Mouse (Mus musculus): ENCODE data around the gene Tex52. TPM values are rescaled to one million over a fixed set of nuclear protein-coding genes. Genes with fewer than 3 reads are reported as not detected.

Tex52 gene
- not detected in 2 replicates for total RNA-seq (2017)

GRCm38 (mm10) chr6:128375192-128375591 lies at the start of gene Tex52, which contains the start of gene Gm44596:
Gene Tex52, plus strand, starts transcription at chr6:128375456.
Gene Gm44596, plus strand, starts transcription at chr6:128375503.
- ATAC-seq (replicated peaks in 1 of 2; ENCODE audit: insufficient read depth in 1 of 2, low FRiP score in 2 of 2, low TSS enrichment in 1 of 2, low read depth in 1 of 2, poor library complexity in 2 of 2, severe bottlenecking in 2 of 2): no peak

DNA sequence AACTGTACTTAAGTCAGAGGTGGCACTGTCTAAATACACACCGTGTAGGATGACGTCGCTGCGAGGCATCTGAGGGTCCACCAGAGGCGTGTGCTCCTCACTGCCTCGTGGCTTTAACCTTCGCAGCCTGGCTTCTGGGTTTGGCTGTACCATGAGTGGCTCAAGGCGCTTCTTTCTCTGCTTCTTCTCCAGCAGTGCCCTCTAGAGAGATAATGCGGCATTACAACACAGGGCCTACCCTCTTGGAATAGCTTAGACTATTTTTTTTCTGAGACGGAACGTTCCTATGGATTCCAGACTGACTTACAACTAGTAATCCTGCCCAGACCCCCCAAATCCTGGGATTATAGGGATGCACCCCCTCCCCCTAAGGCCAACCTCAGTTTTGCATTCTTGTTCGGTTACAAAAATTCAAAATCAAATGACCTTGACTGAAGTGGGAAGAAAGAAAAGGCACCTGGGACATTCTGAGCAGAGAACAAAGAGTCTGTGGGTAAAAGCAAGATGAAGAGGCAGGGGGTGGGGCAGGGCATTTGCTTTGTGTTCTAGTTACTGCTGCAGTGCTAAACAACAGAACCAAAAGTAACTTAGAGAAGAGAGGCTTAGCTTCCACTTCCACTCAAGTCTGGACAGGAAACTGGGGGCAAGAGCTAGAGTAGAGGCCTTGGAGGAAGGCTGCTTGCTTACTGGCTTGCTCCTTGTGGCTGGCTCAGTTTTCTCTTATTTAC lies 40.7 kb upstream of the Tex52 start:
- peak; percentile 78 to 85 for ATAC-seq (replicated peaks in 1 of 2; ENCODE audit: insufficient read depth in 1 of 2, low FRiP score in 2 of 2, low TSS enrichment in 1 of 2, low read depth in 1 of 2, poor library complexity in 2 of 2, severe bottlenecking in 2 of 2)

DNA sequence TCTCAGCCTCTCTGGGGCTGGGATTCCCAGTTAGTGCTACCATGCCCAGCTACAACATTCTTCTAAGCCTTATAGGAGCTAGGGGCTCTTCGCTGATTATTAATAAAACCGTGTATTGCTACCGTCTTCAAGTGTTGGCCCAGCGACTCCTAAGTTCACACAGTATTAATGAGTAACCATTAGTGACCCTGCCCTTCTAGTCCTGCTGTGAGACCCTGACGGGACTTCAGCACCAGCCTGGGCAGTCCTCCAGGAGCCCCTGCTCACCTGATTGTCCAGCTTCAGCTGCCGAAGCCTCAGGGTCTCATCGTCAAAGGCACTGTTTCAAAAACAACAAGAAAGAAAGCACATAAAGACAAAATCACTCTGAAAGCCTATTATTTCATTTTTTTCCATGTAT lies 37.8 kb upstream of the Tex52 start:
- no peak for ATAC-seq (replicated peaks in 1 of 2; ENCODE audit: insufficient read depth in 1 of 2, low FRiP score in 2 of 2, low TSS enrichment in 1 of 2, low read depth in 1 of 2, poor library complexity in 2 of 2, severe bottlenecking in 2 of 2)

DNA sequence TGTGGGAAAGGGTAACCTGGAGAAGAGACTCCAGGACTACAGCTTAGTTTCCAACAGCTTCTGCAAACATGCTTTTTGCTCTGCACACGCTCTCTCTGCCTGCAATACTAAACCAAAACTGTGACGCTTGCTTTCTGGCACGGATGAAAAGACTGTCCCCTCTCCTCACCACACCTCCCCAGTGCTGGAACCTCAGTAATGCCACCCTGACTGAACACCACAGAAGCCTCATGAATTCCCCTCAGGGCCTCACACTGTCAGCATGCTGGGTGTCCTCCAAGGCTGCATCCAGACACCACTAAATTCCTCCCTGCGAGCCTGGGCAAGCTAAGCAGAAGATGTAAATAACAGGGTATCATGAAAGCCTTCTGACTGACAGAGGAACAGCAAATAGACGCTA lies 36.4 kb upstream of the Tex52 start:
- no peak for ATAC-seq (replicated peaks in 1 of 2; ENCODE audit: insufficient read depth in 1 of 2, low FRiP score in 2 of 2, low TSS enrichment in 1 of 2, low read depth in 1 of 2, poor library complexity in 2 of 2, severe bottlenecking in 2 of 2)

GRCm38 (mm10) chr6:128341956-128342723 lies 33.1 kb upstream of the Tex52 start:
- no peak for ATAC-seq (replicated peaks in 1 of 2; ENCODE audit: insufficient read depth in 1 of 2, low FRiP score in 2 of 2, low TSS enrichment in 1 of 2, low read depth in 1 of 2, poor library complexity in 2 of 2, severe bottlenecking in 2 of 2)

DNA sequence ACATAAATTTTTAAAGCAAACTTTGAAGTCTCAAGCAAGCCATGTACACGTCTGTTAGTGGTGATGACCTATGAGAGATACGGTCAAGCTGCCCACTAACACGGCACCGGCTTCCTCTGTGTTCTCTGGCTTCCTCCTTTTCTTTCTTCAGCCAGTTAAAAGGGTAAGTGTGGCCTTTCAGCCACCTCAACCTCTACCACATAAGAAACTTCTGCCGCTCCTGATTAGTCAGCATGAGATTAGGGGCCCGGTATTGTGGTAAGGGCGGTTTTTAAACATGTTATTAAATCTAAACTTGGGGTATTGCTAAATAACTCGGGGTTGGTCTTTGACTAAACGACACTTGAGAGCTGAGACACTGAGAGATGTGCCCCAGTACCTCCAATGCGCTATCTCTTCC lies 29.6 kb upstream of the Tex52 start:
- ATAC-seq (replicated peaks in 1 of 2; ENCODE audit: insufficient read depth in 1 of 2, low FRiP score in 2 of 2, low TSS enrichment in 1 of 2, low read depth in 1 of 2, poor library complexity in 2 of 2, severe bottlenecking in 2 of 2): peak; percentile 86 to 91

DNA sequence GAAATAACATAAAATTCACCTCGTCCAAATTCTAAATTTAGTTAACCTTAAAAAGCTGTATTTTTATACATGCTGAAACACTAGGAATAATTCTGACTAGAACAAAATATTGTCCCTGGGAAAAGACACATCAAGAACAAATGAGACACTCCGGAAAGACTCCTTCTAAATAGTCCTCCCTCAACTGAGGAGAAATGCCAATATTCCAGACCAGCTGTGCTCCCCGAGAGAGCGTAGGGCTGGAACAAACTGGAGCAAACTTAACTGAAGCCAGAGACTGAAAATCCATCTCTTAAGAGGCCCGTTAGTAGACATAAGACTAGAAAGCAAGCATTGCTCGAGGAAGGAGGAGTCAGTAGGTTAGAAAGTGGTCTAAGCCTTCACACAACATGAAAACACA lies 28.5 kb upstream of the Tex52 start:
- ATAC-seq (replicated peaks in 1 of 2; ENCODE audit: insufficient read depth in 1 of 2, low FRiP score in 2 of 2, low TSS enrichment in 1 of 2, low read depth in 1 of 2, poor library complexity in 2 of 2, severe bottlenecking in 2 of 2): no peak

- peak in 1 of 2 experiments; percentile 37; a peak in 1 of 4 replicates for ATAC-seq (replicated peaks in 1 of 2; ENCODE audit: insufficient read depth in 1 of 2, low FRiP score in 2 of 2, low TSS enrichment in 1 of 2, low read depth in 1 of 2, poor library complexity in 2 of 2, severe bottlenecking in 2 of 2)
Observed at GRCm38 (mm10) chr6:128349711-128350110, 25.5 kb upstream of the Tex52 start.

- no peak for ATAC-seq (replicated peaks in 1 of 2; ENCODE audit: insufficient read depth in 1 of 2, low FRiP score in 2 of 2, low TSS enrichment in 1 of 2, low read depth in 1 of 2, poor library complexity in 2 of 2, severe bottlenecking in 2 of 2)
Observed at GRCm38 (mm10) chr6:128354140-128354539, 21.1 kb upstream of the Tex52 start.

DNA sequence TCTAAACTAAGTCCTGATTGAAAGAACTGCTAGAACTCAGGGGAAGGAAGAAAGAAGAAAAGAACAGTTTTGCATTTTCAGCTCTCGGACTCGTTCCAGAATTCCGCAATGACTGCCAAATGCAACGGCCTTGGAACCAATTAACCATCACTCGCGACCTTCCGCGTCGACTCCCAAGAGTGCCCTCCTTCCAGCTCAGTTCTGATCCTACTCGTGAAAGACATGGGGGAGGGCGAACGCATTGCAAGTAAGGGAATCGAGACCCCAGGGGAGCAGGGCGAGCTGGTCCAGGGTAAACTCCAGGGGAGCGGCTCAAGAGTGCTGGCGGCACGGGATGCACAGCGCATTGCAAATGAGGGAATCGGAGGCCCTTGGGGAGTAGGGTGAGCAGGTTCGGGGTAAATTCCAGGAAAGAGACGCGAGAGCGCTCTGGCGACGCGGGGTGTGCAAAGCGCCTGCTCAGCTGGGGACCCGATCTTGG lies 20.0 kb upstream of the Tex52 start:
- no peak for ATAC-seq (replicated peaks in 1 of 2; ENCODE audit: insufficient read depth in 1 of 2, low FRiP score in 2 of 2, low TSS enrichment in 1 of 2, low read depth in 1 of 2, poor library complexity in 2 of 2, severe bottlenecking in 2 of 2)

GRCm38 (mm10) chr6:128355726-128356416 lies 19.4 kb upstream of the Tex52 start, which contains the start of gene Tulp3:
Gene Tulp3, minus strand, starts transcription at chr6:128355851.
- ATAC-seq (replicated peaks in 1 of 2; ENCODE audit: insufficient read depth in 1 of 2, low FRiP score in 2 of 2, low TSS enrichment in 1 of 2, low read depth in 1 of 2, poor library complexity in 2 of 2, severe bottlenecking in 2 of 2): peak; percentile 96 to 97

DNA sequence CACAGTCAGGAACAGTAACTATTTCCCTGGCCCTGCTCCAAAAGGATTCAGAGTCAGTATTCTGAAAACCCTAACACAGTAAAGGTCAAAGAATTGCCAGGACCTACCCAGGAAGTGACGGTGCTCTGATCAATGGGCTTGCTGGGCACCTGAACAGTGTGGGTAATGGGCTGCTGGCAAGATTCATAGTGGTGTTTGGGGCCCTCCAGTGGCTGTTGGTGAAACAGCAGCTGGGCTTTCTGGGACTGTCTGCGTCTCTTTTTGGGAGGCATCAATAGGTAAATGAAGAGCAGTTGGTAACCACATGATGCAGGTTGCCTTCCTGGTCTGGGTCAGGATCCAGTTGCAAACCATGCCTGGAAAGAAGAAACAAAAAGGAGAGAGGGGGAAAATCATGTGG lies 16.3 kb upstream of the Tex52 start:
- ATAC-seq (replicated peaks in 1 of 2; ENCODE audit: insufficient read depth in 1 of 2, low FRiP score in 2 of 2, low TSS enrichment in 1 of 2, low read depth in 1 of 2, poor library complexity in 2 of 2, severe bottlenecking in 2 of 2): no peak

GRCm38 (mm10) chr6:128361901-128362300 lies 13.4 kb upstream of the Tex52 start:
- ATAC-seq (replicated peaks in 1 of 2; ENCODE audit: insufficient read depth in 1 of 2, low FRiP score in 2 of 2, low TSS enrichment in 1 of 2, low read depth in 1 of 2, poor library complexity in 2 of 2, severe bottlenecking in 2 of 2): no peak

GRCm38 (mm10) chr6:128362381-128363006 lies 12.8 kb upstream of the Tex52 start, which contains the start of the genes Rhno1 and Foxm1:
Gene Rhno1, minus strand, starts transcription at chr6:128362911.
Gene Foxm1, plus strand, starts transcription at chr6:128362967.
- peak; percentile 62 to 75 for ATAC-seq (replicated peaks in 1 of 2; ENCODE audit: insufficient read depth in 1 of 2, low FRiP score in 2 of 2, low TSS enrichment in 1 of 2, low read depth in 1 of 2, poor library complexity in 2 of 2, severe bottlenecking in 2 of 2)

- ATAC-seq (replicated peaks in 1 of 2; ENCODE audit: insufficient read depth in 1 of 2, low FRiP score in 2 of 2, low TSS enrichment in 1 of 2, low read depth in 1 of 2, poor library complexity in 2 of 2, severe bottlenecking in 2 of 2): peak in 1 of 2 experiments; percentile 37; a peak in 1 of 4 replicates
Observed at GRCm38 (mm10) chr6:128363007-128363825, 12.0 kb upstream of the Tex52 start.

DNA sequence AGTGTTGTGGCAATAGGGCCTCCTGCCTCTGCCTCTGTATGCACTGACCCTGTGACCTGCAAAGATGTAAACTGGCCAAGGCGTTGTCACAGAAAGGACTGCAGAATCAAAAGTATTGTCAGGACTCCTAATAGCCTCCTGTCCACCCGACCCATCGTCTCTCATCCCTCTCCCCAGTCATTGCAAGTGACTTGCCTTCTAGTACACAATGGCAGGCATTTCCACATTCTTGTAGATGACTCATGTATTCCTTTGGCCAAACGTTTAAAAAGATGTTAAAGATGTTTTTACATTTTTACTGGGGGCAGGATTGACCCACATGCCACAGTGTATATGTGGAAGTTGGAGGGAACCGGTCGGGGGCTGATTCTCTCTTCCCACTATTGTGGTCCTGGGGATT lies 10.5 kb upstream of the Tex52 start:
- no peak for ATAC-seq (replicated peaks in 1 of 2; ENCODE audit: insufficient read depth in 1 of 2, low FRiP score in 2 of 2, low TSS enrichment in 1 of 2, low read depth in 1 of 2, poor library complexity in 2 of 2, severe bottlenecking in 2 of 2)

Measured in hematopoietic stem cell, adult 5-6 weeks (primary cell).